Mouse (Mus musculus) ES-E14 (cell line): ENCODE data around the gene Zbtb45. TPM values are rescaled to one million over a fixed set of nuclear protein-coding genes. Genes with fewer than 3 reads are reported as not detected.
A peak's percentile ranks its signal among the peaks of the same experiment; 100 is the strongest.

ENCODE experiments used
- DNase-seq: peaks from one replicate; pipeline ENCODE4 v3.0.0-alpha.2; 2013; ENCODE audit warnings: low read depth, low spot score
- H3K27ac ChIP-seq: 2 replicates; pipeline ENCODE4 v1.5.1; 2012; ENCODE audit warnings: low read depth, mild to moderate bottlenecking, low read length, moderate library complexity, mixed read lengths; ENCODE audit not compliant: poor library complexity, insufficient read depth, severe bottlenecking
- H3K36me3 ChIP-seq: 2 replicates; pipeline ENCODE4 v1.6.1; 2012; ENCODE audit warnings: mild to moderate bottlenecking, low read length, moderate library complexity, mixed read lengths; ENCODE audit not compliant: control insufficient read depth, poor library complexity, insufficient read depth, severe bottlenecking
- H3K4me1 ChIP-seq, 2 experiments: fragments of 150-350 bp in 1 of 2; sonication (generic) in 1 of 2; 2 replicates each; pipeline ENCODE4 v1.6.1; 2012; ENCODE audit warnings: low read length in 2 of 2, mild to moderate bottlenecking in 1 of 2, mixed read lengths in 1 of 2; ENCODE audit not compliant: control insufficient read depth in 2 of 2, insufficient read depth in 2 of 2, poor library complexity in 1 of 2
- H3K4me3 ChIP-seq, 2 experiments: fragments of 150-350 bp in 1 of 2; sonication (generic) in 1 of 2; 2 replicates each; pipeline ENCODE4 v1.5.1; 2012; ENCODE audit warnings: low read length in 2 of 2, low read depth in 1 of 2, mild to moderate bottlenecking in 1 of 2, mixed read lengths in 1 of 2; ENCODE audit not compliant: insufficient read depth in 1 of 2, poor library complexity in 1 of 2, severe bottlenecking in 1 of 2
- H3K9ac ChIP-seq: 2 replicates; pipeline ENCODE4 v1.6.1; 2012; ENCODE audit warnings: low read depth, mild to moderate bottlenecking, low read length, mixed read lengths; ENCODE audit not compliant: poor library complexity, insufficient read depth, severe bottlenecking
- H3K9me3 ChIP-seq: fragments of 150-350 bp; sonication (generic); 2 replicates; pipeline ENCODE4 v1.6.1; 2012; ENCODE audit warnings: low read depth, mild to moderate bottlenecking, low read length; ENCODE audit not compliant: control insufficient read depth, insufficient read depth
- CHD2 ChIP-seq: IDR thresholded peaks from 2 replicates; pipeline ENCODE4 v1.6.1; 2014; ENCODE audit warnings: mild to moderate bottlenecking, low read depth, low read length, inconsistent platforms
- HCFC1 ChIP-seq: IDR thresholded peaks from 2 replicates; pipeline ENCODE4 v1.6.1; 2012; ENCODE audit warnings: low read length, inconsistent platforms, borderline replicate concordance; ENCODE audit not compliant: insufficient read depth
- MAFK ChIP-seq: IDR thresholded peaks from 2 replicates; pipeline ENCODE4 v1.6.1; 2014; ENCODE audit warnings: mild to moderate bottlenecking, low read depth, low read length, inconsistent platforms; ENCODE audit not compliant: insufficient read depth
- ZC3H11A ChIP-seq: IDR thresholded peaks from 2 replicates; pipeline ENCODE4 v1.6.1; 2012; ENCODE audit warnings: low read depth, mild to moderate bottlenecking, inconsistent platforms, low read length, borderline replicate concordance
- ZNF384 ChIP-seq: IDR thresholded peaks from 2 replicates; pipeline ENCODE4 v1.6.1; 2012; ENCODE audit warnings: low read depth, low read length, inconsistent platforms
- in situ Hi-C, 2 experiments: fragments of 600-800 bp; cut with MboI; formaldehyde crosslinking; loops; one replicate each; pipeline ENCODE4 v1.15.1; 2025; ENCODE audit warnings: low sequenced_read_pairs in 2 of 2, inconsistent platforms in 1 of 2; ENCODE audit not compliant: unreplicated experiment in 2 of 2
- total RNA-seq: library from RNA; depleted of rRNA; stranded (reverse); fragments of 300-350 nt; gene quantifications from 2 replicates; pipeline ENCODE4 v1.2.3, GENCODE M21; 2012

Zbtb45 gene
- total RNA-seq, 1 experiment = 26.7 TPM

- peaks cover 49% of the 10 kb centered on the region for H3K36me3 ChIP-seq
- H3K9ac ChIP-seq = peak overlapping the region; percentile 97
- H3K4me1 ChIP-seq = peaks cover 4 to 9% of the 10 kb centered on the region in 2 experiments; a peak in 2 of 4 replicates
- no peaks in the 10 kb centered on the region for H3K9me3 ChIP-seq
- TF ChIP-seq ZNF384 = no peak
- TF ChIP-seq HCFC1 = no peak
- no peak for TF ChIP-seq MAFK
- TF ChIP-seq CHD2 = no peak
- TF ChIP-seq ZC3H11A = no peak
- in situ Hi-C loops = no loop called here
- DNase-seq = no peak
- peak overlapping the region; percentile 97 for H3K27ac ChIP-seq
- peak overlapping the region; percentile 88 to 95 for H3K4me3 ChIP-seq
These were observed 15.0 kb upstream of the Zbtb45 start for GRCm38 (mm10) chr7:13024805-13025204.

- TF ChIP-seq ZNF384 (no peak), ZC3H11A (no peak), MAFK (no peak), HCFC1 (no peak; the same call in none of the 2 replicates), CHD2 (no peak)
- H3K9ac ChIP-seq = peak overlapping the region; percentile 97
- peak; percentile 93 for DNase-seq
- peaks cover 4 to 8% of the 10 kb centered on the region in 2 experiments; a peak in 2 of 4 replicates for H3K4me1 ChIP-seq
- peaks cover 42% of the 10 kb centered on the region for H3K36me3 ChIP-seq
- no peaks in the 10 kb centered on the region for H3K9me3 ChIP-seq
- in situ Hi-C loops = no loop called here
- H3K4me3 ChIP-seq = peak overlapping the region; percentile 88 to 95
- H3K27ac ChIP-seq = peak overlapping the region; percentile 97
These were observed 14.3 kb upstream of the Zbtb45 start for GRCm38 (mm10) chr7:13023928-13024731.

- TF ChIP-seq ZNF384 (no peak), HCFC1 (no peak), MAFK (no peak), ZC3H11A (no peak), CHD2 (no peak)
- Histone ChIP-seq H3K4me1 (peaks cover 4 to 9% of the 10 kb centered on the region in 2 experiments; a peak in 2 of 4 replicates), H3K4me3 (peak overlapping the region; percentile 48 to 88), H3K27ac (peak overlapping the region; percentile 86), H3K36me3 (peaks cover 30% of the 10 kb centered on the region), H3K9ac (peak overlapping the region; percentile 76), H3K9me3 (no peaks in the 10 kb centered on the region)
- in situ Hi-C loops = no loop called here
- DNase-seq = peak; percentile 92
These were observed 13.1 kb upstream of the Zbtb45 start for GRCm38 (mm10) chr7:13022773-13023535.

- in situ Hi-C loops = no loop called here
- DNase-seq = no peak
These were observed 5.4 kb upstream of the Zbtb45 start for GRCm38 (mm10) chr7:13015217-13015616.

More at GRCm38 (mm10) chr7:13015217-13015616, 5.4 kb upstream of the Zbtb45 start:
- Histone ChIP-seq H3K36me3 (no peaks in the 10 kb centered on the region), H3K9ac (peak overlapping the region; percentile 45; the same call in 1 of the 2 replicates), H3K4me1 (peaks cover 14 to 20% of the 10 kb centered on the region in 2 experiments; a peak in 3 of 4 replicates), H3K9me3 (no peaks in the 10 kb centered on the region), H3K4me3 (no peak overlapping the region), H3K27ac (peak overlapping the region; percentile 97; the same call in 1 of the 2 replicates)
- peak; percentile 92 for TF ChIP-seq ZNF384
- no peak for TF ChIP-seq CHD2
